Mouse (Mus musculus): ENCODE data around the gene Klf13.
A peak's percentile ranks its signal among the peaks of the same experiment; 100 is the strongest.

Gene Klf13

DNA sequence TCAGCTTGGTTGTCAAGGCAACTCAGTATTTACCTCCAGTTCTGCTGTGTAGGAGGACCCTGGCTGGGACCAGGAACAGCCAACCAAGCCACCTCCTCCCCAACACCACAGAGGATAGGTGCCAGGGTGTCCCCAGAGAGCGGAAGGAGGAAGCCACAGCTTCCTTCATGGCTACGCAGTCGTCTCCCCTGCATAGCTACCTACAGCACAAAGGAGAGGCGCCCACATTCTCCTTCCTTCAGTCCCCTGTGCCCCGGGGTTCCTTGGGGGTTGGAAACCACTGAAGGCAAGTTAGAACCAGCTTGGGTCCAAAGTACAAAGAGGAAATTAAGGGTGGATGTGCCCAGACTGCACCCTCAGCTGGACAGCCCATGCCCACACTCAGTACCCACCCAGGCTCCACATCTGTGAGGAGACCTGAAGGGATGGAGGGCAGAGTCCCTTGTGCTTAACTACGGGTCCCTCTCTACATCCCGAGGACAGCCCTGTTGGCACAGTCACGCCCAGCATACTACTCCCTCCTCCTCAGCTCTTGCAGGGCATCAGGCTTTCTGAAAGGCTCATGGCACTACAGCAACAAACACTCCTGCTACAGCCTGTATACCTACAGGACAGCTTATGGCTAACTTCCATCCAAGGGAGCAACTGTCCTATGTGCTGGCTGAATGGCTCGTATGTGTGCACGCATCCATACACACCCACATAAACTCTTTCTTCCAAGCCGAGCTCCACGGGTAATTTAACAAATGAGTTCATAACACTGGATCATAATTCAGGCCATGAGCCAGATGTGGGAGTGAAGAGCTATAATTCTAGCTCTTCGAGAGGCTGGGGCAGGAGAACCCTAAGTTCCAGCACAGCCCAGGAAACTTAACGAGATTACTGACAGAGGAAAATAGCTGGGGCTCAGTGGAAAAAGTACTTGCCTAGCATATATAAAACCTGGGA lies 13.0 kb downstream of the Klf13 start:
- DNase-seq (ENCODE audit: low spot score) = no peak

GRCm38 (mm10) chr7:63924747-63925412 lies 13.8 kb downstream of the Klf13 start:
- no peak for DNase-seq (ENCODE audit: low spot score)

- no peak for DNase-seq (ENCODE audit: low spot score)
Measured at GRCm38 (mm10) chr7:63924151-63924550, 14.6 kb downstream of the Klf13 start.

DNA sequence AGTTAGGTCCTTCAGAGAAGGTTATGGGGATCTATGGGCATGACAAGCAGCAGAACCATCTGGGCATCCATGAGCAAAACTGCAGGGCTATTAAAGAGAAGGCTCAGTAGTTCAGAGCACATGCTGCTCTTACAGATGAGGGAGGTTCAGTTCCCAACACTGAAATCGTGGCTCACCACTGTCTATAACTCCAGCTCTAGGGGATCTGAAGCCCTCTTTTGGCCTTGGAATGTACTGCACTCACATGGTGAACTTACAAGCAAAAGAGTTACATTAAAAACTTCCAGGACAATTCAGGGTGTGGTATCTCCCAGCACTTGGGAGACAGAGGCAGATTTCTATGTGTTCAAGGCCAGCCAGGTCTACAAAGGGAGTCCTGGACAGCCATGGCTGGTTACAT lies 15.7 kb downstream of the Klf13 start:
- no peak for DNase-seq (ENCODE audit: low spot score)

GRCm38 (mm10) chr7:63922571-63922970 lies 16.1 kb downstream of the Klf13 start:
- DNase-seq (ENCODE audit: low spot score) = no peak

- no peak for DNase-seq (ENCODE audit: low spot score)
Measured at GRCm38 (mm10) chr7:63921909-63922562, 16.7 kb downstream of the Klf13 start.

DNA sequence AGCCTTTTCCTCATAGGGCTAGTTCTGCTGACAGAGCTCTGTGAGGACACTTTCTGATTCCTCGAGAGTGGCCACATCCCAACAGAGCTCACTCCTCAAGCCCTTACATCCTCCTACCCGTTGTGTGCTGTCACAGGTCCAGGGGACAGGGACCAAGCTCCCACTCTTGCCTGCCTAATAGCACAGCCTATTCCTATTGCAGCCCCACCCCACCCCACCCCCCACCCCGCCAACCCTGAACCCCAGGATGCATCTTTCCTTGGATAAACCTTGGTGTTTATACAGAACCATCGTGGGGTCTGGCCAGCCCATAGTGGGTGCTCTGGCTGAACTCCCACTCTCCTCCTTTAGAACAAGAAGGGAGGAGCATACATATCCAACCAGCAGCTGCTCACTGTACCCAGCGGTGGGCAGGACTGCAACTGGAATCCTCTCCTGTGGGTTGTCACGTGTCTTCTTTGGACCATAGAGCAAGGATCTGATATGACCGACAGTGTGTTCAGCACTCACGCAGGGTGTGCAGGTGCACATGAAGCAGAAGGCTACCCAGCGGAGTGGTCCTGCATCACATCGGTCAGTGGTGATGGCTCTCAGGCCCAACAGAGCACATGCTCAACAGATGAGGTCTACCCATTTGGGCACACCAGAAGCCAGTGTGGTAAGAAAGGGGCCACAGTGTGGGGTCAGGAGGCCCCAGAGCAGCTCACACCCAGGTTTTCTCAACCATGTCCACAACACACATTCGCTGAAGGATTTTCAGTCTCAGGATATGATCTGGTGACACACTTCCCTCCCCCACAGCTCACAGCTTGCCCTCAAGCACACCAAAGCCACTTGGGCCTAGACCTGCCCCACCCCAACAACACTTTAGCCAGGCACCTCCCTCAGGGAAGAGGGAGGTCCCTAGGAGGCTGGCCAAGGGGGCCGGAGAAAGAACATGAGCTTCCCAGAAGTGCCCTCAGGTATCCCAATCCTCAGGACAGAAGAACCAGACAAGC lies 19.6 kb downstream of the Klf13 start:
- DNase-seq (ENCODE audit: low spot score) = no peak

- no peak for DNase-seq (ENCODE audit: low spot score)
Measured at GRCm38 (mm10) chr7:63917693-63918092, 21.0 kb downstream of the Klf13 start.

- no peak for DNase-seq (ENCODE audit: low spot score)
Measured at GRCm38 (mm10) chr7:63916268-63916907, 22.3 kb downstream of the Klf13 start, which contains the start of gene E030018B13Rik. TSS of gene E030018B13Rik (plus strand) at chr7:63916857.

- no peak for DNase-seq (ENCODE audit: low spot score)
Measured at GRCm38 (mm10) chr7:63914891-63915290, 23.8 kb downstream of the Klf13 start.

- peak; percentile 55 for DNase-seq (ENCODE audit: low spot score)
Measured at GRCm38 (mm10) chr7:63913724-63914692, 24.7 kb downstream of the Klf13 start.

- DNase-seq (ENCODE audit: low spot score) = peak; percentile 40
Measured at GRCm38 (mm10) chr7:63912924-63913723, 25.6 kb downstream of the Klf13 start.

DNA sequence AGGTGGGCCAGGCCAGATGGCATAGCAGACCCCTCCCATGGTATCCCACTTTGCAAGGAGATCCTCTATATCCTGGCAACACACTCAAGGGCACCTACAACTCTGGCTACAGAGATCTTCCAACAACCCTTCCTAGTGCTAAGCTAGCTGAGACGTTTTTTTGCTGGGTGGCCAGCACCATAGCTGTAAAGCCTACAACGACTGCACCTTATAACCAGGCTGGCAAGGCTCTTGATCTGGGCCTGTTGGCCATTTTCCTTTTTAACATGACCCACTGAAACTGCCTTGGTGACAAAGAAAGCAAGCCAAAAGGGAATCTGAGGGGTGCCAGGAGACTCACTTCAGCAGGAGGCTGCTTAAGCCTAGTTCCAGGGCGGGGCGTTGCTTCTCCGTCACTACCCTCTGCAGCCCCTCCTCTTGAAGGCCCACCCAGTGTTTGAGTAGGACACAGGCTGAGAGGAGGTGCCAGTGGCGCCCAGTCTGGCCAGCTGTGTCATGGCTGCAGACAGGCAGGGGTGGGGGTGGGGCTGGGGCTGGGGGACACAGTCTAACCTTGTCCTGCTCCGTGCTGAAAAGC lies 26.4 kb downstream of the Klf13 start:
- DNase-seq (ENCODE audit: low spot score) = no peak

DNA sequence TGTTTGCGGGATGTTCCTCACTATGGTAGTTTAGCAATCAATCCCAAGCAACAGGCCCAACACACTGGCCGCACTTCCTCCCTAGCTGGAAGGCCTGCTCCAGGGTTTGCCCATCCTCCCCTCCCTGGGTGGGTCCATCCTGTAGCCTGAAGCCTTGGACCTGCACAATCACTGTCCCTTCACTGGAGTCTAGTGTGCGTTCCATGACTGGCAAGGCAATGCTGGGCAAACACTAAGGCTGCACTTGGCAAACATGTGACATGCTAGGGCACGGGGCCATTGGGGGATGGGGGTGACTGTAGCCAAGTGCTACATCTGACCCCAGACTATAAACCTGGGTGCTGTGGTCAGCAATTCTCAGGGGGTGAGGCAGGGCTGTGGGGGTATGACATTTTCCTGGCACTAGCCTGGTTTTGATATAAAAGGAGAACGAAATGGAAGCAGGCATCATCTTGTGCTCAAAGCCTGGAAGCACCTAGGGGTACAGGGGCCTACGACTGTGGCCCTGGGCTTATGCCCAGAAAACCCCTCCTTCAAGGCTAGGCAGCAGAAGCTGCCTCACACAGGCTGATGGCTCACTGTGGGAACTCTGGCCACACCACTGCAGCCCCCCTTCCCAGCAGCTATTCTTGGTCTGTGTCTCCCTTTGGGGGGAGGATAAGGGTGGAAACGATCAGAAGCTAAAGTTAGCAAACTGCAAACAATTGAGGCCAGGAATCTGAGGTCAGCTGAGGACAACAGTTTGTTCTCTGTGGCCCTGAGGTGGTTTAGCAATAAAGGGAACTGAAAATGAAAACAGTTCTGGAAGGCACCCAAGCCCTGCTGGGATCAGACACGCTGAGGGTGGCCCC lies 27.1 kb downstream of the Klf13 start:
- DNase-seq (ENCODE audit: low spot score) = peak; percentile 43

DNA sequence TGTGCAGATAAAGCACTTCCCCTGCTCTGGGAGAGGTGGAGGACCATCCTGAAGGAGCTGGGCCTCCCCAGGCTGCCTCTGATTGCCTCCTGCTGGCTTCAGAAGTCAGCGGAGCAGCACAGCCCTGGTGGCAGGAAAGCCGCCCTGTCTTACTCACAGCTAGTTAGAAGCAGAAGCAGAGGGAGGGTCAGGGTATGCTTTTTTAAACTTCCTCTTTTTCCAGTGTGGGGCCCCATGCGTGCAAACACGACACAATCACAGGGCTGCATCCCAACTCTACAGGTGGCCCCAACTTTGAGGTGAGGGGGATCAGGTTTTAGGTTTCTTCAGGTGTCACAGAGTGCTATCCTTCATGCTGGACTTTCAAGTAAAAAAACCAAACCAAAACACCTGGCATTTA lies 27.8 kb downstream of the Klf13 start:
- DNase-seq (ENCODE audit: low spot score) = no peak

- DNase-seq (ENCODE audit: low spot score) = no peak
Measured at GRCm38 (mm10) chr7:63910225-63910624, 28.5 kb downstream of the Klf13 start.

GRCm38 (mm10) chr7:63908496-63909285 lies 30.0 kb downstream of the Klf13 start:
- DNase-seq (ENCODE audit: low spot score) = peak; percentile 32

All from yolk sac, embryonic 10.5 days (tissue).